Mouse (Mus musculus) bone marrow, adult 2 months (tissue): ENCODE results near the gene St7l. TPM values are rescaled to one million over a fixed set of nuclear protein-coding genes. Genes with fewer than 3 reads are reported as not detected.

ENCODE experiments used
- H3K27ac ChIP-seq: fragments of 200-500 bp; 2 replicates; pipeline ENCODE4 v1.5.1; 2012; ENCODE audit warnings: low read depth, mild to moderate bottlenecking, control low read depth, inconsistent platforms, low read length; ENCODE audit not compliant: control insufficient read depth, poor library complexity, insufficient read depth
- H3K4me1 ChIP-seq: fragments of 200-500 bp; 2 replicates; pipeline ENCODE4 v1.6.1; 2011; ENCODE audit warnings: low read length; ENCODE audit not compliant: control insufficient read depth, insufficient read depth
- H3K4me3 ChIP-seq: fragments of 200-500 bp; replicated peaks from 2 replicates; pipeline ENCODE3; 2011; ENCODE audit warnings: mild to moderate bottlenecking, low read depth, low read length, control low read depth; ENCODE audit not compliant: control insufficient read depth
- CTCF ChIP-seq: fragments of 200-500 bp; IDR thresholded peaks from 2 replicates; pipeline ENCODE4 v1.5.1; 2011; ENCODE audit warnings: low read length, control low read depth; ENCODE audit not compliant: control insufficient read depth, insufficient read depth
- POLR2A ChIP-seq: fragments of 200-500 bp; IDR thresholded peaks from 2 replicates; pipeline ENCODE4 v1.6.1; 2011; ENCODE audit warnings: low read depth, mild to moderate bottlenecking, control low read depth, low read length, borderline replicate concordance; ENCODE audit not compliant: control insufficient read depth
- WGBS: fragments of 180-500 bp; shearing (Covaris S2); methylation state at CpG from one replicate; pipeline ENCODE4 v1.1.7; 2018; 5-methylcytosine and 5-hydroxymethylcytosine counted together
- polyA plus RNA-seq: library from polyadenylated mRNA; stranded (reverse); fragments of >200 nt; gene quantifications from 2 replicates; pipeline ENCODE4 v1.2.4, GENCODE M21; 2011; ENCODE audit warnings: low replicate concordance; ENCODE audit not compliant: missing spikeins, insufficient read depth, insufficient read length

St7l gene
- polyA plus RNA-seq, 1 experiment, result 14.7 TPM

DNA sequence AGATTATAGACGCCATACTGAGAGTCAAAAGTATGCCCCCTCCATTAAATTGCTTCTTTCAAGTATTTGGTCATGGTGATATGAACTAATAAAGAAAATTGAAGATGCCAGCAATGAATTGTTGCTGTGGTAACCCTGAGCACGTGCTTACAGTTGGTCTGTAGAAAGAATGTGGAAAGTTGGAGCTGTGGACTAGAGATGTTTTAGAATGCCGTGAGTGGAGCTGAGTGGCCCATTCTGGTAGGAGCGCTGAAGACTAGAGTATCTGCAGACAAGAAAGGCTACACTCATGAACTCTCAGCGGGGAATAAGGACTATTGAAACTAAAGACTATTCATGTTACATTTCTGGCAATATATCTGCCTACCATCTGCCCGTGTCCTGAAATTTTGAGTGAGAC, 45.4 kb downstream of the St7l start:
- TF ChIP-seq POLR2A (no peak), CTCF (no peak)
- 93% methylated on average over 6 of the region's 6 CpGs for WGBS
- no peak overlapping the region for H3K4me3 ChIP-seq
- no peak overlapping the region for H3K27ac ChIP-seq
- no peaks in the 10 kb centered on the region for H3K4me1 ChIP-seq

DNA sequence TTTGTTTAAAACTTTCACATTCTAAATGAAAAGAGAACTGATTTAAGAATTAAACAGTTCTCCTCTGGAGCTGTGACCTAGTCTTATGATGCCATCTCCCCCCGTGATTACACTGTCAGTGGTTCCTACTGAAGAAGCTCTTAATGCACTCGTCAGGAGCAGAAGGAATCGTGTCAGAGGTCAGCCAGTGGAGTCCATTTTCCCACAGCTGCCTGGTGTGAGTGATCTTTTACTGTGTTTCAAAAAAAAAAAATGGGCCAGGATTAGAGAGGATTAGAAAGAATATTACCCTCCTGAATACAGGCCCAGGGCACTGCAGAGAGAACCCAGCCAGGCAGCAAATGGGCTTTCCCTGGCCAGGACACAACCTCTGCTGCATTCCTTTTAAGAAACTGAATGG, 51.2 kb downstream of the St7l start:
- Histone ChIP-seq H3K4me3 (no peak overlapping the region), H3K4me1 (no peaks in the 10 kb centered on the region), H3K27ac (no peak overlapping the region)
- 86% methylated on average over 3 of the region's 3 CpGs for WGBS
- TF ChIP-seq CTCF (no peak), POLR2A (no peak)

GRCm38 (mm10) chr3:104929385-104929784, 65.6 kb downstream of the St7l start:
- WGBS, result 81% methylated on average over 6 of the region's 6 CpGs
- H3K4me1 ChIP-seq, result no peaks in the 10 kb centered on the region
- no peak overlapping the region for H3K27ac ChIP-seq
- no peak overlapping the region for H3K4me3 ChIP-seq
- no peak for TF ChIP-seq POLR2A
- TF ChIP-seq CTCF, result no peak

GRCm38 (mm10) chr3:104937728-104938305, 74.0 kb downstream of the St7l start:
- Histone ChIP-seq H3K4me1 (no peaks in the 10 kb centered on the region), H3K27ac (no peak overlapping the region), H3K4me3 (no peak overlapping the region)
- TF ChIP-seq CTCF (no peak), POLR2A (no peak)
- WGBS, result 72% methylated on average over 2 of the region's 2 CpGs

DNA sequence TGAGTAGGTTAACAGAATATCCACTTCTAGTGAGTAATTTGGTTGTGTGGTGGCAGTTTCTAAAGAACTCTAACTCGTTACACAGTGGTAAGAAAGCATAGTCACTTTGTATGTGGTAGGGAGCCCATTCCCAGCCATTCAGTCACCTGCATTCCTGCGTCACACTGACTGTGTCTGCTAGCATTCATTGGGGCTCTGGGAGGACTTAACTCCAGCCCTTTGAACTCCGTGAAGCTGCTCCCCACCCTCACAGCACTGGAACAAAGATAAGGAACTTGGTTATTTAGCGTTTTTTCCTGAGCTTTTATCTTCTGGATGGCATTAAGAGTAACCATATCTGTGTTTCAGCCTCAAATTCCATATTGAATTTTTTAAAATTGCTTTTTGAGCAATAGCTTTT, 74.5 kb downstream of the St7l start:
- Histone ChIP-seq H3K4me1 (no peaks in the 10 kb centered on the region), H3K4me3 (no peak overlapping the region), H3K27ac (no peak overlapping the region)
- TF ChIP-seq CTCF, result no peak
- TF ChIP-seq POLR2A, result no peak
- WGBS, result 68% methylated on average over 4 of the region's 4 CpGs

GRCm38 (mm10) chr3:104940691-104941090, 76.9 kb downstream of the St7l start:
- no peak for TF ChIP-seq CTCF
- TF ChIP-seq POLR2A, result no peak
- Histone ChIP-seq H3K4me1 (no peaks in the 10 kb centered on the region), H3K4me3 (no peak overlapping the region), H3K27ac (no peak overlapping the region)
- WGBS, result 82% methylated on average over 6 of the region's 6 CpGs

- no peak for TF ChIP-seq POLR2A
- TF ChIP-seq CTCF, result no peak
- no peak overlapping the region for H3K4me3 ChIP-seq
- H3K27ac ChIP-seq, result no peak overlapping the region
- 76% methylated on average over 5 of the region's 5 CpGs for WGBS
- no peaks in the 10 kb centered on the region for H3K4me1 ChIP-seq
Measured at GRCm38 (mm10) chr3:104942682-104943081, 78.9 kb downstream of the St7l start.

DNA sequence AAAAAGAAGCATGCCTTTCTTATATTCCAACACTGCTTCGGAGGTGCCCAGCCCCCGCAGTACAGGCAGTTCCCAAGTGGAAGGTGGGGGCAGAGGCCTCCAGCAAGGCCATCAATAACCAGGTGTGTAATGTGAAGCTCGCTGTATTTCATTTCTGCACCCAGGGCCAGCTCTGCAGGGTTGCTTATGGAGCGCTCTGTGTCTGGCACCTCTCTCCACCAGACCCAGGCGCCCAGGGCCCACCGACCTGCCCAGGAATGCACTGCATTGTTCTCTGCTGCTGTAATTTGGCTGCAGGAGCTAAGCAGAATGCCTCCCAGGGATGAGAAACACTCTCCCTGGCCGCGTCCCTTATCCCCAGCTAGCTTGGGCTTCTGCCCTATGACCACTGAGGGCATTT, 79.5 kb downstream of the St7l start:
- H3K27ac ChIP-seq, result no peak overlapping the region
- no peak for TF ChIP-seq POLR2A
- no peak for TF ChIP-seq CTCF
- no peak overlapping the region for H3K4me3 ChIP-seq
- no peaks in the 10 kb centered on the region for H3K4me1 ChIP-seq
- 91% methylated on average over 8 of the region's 8 CpGs for WGBS

GRCm38 (mm10) chr3:104944894-104945293, 81.1 kb downstream of the St7l start:
- no peak overlapping the region for H3K4me3 ChIP-seq
- no peak for TF ChIP-seq POLR2A
- no peak for TF ChIP-seq CTCF
- no peaks in the 10 kb centered on the region for H3K4me1 ChIP-seq
- no peak overlapping the region for H3K27ac ChIP-seq
- 88% methylated on average over 9 of the region's 9 CpGs for WGBS
